Mouse (Mus musculus): ENCODE measurements around the gene Sik3.

- TF ChIP-seq CTCF (IDR thresholded peaks at IDR 0.05; ENCODE audit: low read depth) (no peak), EP300 (IDR thresholded peaks at IDR 0.05; ENCODE audit: low read depth) (no peak)
Measured at GRCm38 (mm10) chr9:46030184-46030583, 17.6 kb downstream of the Sik3 start.

Data from liver, postnatal 0 days (tissue).